Mouse (Mus musculus): ENCODE data around the gene Pltp. TPM values are rescaled to one million over a fixed set of nuclear protein-coding genes. Genes with fewer than 3 reads are reported as not detected.
"Not testable (repeated sequence)": the region's sequence is repeated elsewhere in the genome, so short reads cannot be mapped to it uniquely, and the experiment has no call there.

The Pltp gene
- total RNA-seq, 2 experiments from 2014 or later = 86.5 to 92.3 TPM

DNA sequence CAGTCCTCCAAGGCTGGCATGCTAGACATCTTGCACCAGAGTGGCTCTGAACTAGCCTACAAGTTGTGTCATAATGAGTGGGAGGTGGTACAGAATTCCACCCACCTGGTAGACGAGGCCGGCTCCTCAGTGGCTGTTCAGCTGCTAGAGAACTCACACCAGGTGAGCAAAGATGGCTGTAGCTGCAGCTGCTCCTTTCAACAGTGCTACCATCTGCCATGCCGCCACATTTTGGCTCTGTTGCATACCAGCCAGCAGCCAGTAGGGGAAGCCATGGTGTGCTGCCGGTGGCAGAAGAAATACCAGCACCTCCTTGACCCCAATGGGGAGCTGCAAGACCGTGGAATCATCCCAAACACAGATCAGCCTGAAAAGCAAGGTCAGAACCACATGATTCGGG lies 36.5 kb downstream of the Pltp start:
- DNase-seq (ENCODE audit: low spot score in 2 of 2) = no peak
- intact Hi-C loops (cut with DNase I) = no loop called here

DNA sequence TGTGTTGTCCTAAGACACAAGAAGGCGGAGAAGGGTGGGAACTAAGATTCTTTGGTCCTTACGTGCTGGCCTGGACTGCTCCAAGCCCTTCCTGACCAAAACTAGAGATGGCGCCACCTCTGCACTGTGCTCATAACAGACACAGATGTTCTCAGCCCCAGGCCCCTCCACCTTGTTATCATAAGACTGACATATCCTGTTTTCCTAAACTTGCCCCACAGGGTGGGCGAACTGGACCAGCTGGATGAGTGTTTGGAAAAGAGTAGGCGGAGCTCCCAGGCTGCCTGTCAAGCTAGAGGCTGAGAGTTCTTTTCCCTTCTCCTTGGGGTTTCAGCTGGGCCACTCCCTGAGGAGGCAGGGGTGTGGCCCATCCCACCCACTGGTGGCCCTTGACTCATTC lies 39.8 kb downstream of the Pltp start:
- intact Hi-C loops (cut with DNase I) = no loop called here
- no peak for DNase-seq (ENCODE audit: low spot score in 2 of 2)

DNA sequence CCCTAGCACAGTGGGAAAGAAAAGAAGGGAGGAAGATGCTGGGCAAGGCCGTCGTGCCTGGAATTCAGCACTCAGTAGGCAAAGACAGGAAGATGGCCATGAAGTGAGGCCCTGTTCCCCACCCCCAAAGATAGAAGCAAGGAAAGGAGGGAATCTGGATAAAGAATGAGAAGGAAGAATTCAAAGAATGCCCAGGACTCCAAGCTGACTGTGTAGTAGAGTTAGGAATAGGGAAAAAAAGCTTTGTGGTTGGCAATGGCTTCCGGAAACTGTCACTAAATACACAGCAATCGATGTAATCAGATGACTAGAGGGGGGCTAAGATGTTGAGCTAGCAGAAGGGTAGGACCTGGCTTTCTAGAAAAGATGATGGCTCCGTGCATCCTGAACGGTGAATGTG lies 40.3 kb downstream of the Pltp start:
- DNase-seq (ENCODE audit: low spot score in 2 of 2) = no peak
- intact Hi-C loops (cut with DNase I) = no loop called here

DNA sequence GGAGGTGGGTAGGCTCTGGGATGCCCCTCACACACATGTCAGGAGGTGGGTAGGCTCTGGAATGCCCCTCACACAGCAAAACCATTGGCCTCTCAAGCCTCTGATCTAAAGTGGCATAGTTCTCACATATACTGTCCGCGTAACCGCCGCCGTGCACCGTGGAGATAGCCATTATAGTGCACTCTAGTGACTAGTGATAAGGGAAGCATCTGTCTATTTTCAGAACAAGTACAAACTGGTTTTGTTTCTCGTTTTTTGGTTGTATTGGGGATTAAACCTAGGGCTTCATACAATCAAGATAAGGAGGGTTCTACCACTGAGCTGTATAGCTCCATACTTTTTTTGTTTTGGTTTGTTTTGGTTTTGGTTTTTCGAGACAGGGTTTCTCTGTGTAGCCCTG lies 41.7 kb downstream of the Pltp start:
- DNase-seq (ENCODE audit: low spot score in 2 of 2) = no peak
- intact Hi-C loops (cut with DNase I) = no loop called here

DNA sequence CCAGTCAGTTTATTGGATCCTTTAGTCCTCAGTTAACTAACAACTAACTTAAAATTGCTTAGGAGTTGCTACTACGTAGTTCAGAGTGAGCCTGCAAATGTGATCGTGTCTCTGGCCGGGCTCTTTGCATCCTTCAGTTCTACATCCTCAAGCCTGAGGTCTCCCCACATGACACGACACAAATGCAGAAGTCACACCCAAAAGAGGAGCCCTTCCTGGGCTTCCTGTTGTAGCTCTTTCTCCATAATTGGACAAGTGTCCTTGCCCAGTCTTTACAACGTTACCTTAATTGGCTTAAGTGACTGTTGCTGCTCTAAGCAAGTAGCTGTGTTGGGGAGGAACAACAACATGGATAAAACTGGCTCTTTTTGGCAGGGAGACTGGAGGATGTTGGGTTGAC lies 42.2 kb downstream of the Pltp start:
- intact Hi-C loops (cut with DNase I) = no loop called here
- no peak for DNase-seq (ENCODE audit: low spot score in 2 of 2)

DNA sequence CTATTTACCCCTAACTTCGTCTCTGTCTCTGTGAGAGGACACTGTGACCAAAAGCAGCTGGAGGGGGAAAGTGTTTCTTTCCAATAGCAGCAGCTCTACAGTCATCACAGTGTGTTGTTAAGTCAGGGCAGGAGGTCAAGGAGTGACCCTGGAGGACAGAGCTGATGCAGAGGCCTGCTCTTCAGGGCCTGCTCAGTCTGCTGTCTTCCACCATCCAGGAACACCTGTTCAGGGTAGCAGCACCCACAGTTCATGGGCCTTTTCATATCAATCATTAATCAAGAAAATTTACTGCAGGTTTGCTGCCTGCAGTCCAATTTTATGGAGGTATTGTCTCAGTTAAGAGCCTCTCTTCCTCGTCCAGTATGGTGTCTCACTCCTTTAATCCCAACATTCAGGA lies 44.0 kb downstream of the Pltp start:
- intact Hi-C loops (cut with DNase I) = no loop called here

DNA sequence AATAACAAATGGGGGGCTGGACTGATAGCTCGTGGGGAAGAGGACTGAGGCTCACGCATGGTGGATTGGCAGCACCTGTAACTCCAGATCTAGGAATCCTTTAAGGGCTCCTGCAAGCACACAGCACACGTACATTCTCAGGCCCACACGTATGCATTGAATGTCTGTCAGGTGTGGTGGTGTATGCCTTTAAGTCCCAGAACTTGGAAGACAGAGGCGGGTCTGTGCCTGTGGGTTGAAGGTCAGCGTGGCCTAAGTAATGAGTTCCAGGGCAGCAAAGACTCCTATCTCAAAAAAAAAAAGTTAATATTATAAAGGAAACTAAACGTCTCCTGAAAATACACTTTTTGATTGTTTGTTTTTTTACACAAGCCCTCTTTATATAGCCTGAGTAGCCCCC lies 50.9 kb downstream of the Pltp start:
- DNase-seq (ENCODE audit: low spot score in 2 of 2) = no peak

More for the DNA sequence above, 44.0 kb downstream of the Pltp start:
- no peak for DNase-seq (ENCODE audit: low spot score in 2 of 2)

DNA sequence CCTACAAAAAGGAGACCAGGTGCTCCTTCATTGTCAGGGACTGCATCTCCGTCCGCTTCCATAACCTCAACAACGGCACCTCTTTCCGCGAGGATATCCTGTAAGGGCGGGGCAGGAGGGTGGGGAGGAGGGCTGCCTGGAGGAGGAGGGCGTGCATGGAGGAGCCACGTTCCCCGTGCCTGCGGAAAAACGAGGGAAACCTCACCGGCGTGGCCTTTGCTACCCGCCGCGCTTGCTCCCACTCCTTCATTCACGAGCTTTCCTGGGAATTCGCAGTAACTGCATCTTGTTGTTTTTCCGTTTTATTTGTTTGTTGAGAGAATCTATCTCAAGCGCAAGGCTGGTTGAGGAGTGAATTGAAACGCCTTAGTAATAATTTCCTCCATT lies 52.2 kb downstream of the Pltp start:
- peak in 1 of 2 experiments; percentile 28 for DNase-seq (ENCODE audit: low spot score in 2 of 2)
- intact Hi-C loops (cut with DNase I) = no loop called here

More for the DNA sequence above, 50.9 kb downstream of the Pltp start:
- intact Hi-C loops (cut with DNase I) = no loop called here

DNA sequence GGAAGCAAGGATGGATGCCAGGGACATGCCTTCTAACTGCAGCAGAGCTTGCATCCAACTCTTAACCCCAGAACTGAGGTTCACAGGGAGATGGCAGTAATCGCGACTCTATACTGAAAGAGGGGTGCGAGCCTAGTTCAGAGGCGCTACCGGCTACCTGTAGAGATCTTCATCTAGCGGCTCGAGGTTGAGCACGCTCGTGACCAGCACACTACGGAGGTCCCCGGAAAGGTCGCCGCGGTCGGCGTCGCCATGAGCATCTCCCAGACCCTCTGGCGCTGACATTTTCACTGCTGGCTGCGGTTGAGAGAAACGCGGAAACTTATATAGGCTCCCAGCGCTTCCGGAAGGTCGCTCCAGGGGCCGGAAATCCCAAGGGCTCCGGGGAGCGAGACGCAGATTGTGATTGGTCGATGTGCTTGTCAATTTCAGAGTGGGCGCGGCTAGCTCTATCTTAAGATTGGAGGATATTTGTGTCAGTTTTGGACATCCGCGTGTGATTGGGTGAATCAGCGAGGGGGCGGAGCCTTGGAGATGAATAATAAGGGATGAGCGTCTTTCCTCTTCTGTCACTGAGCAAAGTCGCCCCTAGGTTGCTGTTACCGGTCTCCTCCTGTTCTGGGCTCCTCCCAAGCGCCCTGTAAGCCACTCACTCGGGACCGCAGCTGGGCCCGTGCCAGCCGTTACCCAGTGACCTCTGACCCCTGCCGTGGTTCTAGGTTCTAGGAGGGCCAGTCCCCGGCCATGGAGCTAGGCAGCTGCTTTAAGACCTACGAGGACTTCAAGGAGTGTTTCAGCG lies 52.8 kb downstream of the Pltp start, which contains the start of the genes Acot8 and Zswim3:
Acot8 (minus strand) TSS at position 350 of the 799 bp plus-strand sequence.
Zswim3 (plus strand) TSS at position 566 of the 799 bp plus-strand sequence.
- intact Hi-C loops (cut with DNase I) = no loop called here
- DNase-seq (ENCODE audit: low spot score in 2 of 2) = peak; percentile 99 to 100

DNA sequence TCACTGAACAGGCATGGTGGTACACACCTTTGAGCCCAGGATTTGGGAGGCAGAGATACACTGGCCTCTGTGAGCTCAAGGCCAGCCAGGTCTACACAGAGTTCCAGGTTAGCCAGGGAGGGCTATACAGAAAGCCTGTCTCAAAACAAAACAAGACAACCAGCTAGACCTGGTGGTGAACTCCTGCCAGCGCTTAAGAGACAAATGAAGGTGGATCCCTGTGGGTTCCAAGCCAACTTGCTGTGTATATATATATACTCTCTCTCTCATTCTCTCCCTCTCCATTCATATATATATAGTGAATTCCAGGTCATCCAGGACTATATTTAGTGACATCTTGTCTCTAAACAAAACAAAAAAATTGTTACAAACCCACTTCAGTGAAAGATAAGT lies 53.6 kb downstream of the Pltp start:
- intact Hi-C loops (cut with DNase I) = no loop called here
- no peak for DNase-seq (ENCODE audit: low spot score in 2 of 2)

DNA sequence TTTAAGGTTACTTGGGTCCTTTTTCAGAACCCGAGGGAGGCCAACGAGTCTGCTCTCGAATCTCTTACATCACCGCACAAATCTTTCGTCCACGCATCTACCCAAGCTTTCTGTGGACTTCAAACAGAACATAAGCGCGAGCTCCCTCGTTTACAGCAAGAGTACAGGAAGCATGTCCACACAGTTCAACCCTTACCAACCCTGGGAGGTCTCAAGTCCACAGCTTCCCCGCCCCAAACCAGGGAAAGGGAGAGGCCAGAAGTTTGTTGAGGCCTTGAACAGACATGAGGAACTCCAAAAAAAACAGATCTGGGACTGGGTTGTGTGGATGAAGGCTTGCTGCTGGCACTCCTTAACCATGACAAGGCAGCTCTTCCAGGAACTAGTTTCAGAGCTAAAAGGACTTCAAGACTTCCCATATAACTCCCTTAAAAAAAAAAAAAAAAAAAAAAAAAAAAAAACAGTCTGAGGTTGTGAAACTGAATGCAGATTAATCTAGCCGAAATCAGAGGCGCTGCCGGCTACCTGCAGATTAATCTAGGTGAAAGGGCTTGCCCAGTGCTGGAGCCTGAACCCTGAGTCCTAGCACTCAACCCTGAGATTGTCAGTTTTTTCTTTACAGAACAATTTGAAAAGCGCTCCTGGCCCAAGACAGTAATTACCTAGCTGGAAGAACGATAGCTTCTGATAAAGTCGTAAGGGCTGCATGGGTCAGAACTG lies 54.1 kb downstream of the Pltp start:
- intact Hi-C loops (cut with DNase I) = no loop called here
- no peak for DNase-seq (ENCODE audit: low spot score in 2 of 2)

DNA sequence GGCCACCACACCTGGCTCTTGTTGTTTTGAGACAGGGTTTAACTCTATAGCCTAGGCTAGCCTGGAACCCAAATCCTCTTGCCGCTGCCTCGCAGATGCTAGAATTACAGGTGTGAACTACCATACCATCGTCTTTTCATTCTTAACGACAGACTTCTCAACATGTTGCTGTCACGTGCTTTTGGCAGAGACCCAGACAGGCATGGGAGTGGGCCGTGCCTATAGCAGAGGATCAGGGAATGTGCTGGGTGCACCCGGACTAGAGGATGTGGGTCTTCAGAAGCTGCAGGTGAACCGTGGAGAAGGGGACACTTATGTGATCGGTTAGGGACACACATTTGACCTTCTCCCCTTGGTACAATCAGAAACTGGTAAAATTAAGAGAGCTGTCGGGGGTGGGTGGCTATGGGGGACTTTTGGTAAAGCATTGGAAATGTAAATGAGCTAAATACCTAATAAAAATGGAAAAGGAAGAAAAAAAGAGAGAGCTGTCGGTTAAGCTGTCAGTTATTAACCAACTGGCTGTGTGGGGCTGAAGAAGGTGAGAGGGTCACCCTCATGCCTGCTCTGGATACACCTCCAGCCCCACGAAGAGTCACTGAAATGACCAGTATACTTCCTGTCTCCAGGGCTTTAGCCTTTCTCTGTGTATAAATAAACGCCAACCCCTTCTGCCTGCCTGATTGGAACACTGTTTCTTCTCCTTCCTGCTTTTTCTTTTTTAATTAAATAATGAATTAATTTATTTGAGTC lies 57.1 kb downstream of the Pltp start:
- intact Hi-C loops (cut with DNase I) = no loop called here
- DNase-seq (ENCODE audit: low spot score in 2 of 2) = no peak

DNA sequence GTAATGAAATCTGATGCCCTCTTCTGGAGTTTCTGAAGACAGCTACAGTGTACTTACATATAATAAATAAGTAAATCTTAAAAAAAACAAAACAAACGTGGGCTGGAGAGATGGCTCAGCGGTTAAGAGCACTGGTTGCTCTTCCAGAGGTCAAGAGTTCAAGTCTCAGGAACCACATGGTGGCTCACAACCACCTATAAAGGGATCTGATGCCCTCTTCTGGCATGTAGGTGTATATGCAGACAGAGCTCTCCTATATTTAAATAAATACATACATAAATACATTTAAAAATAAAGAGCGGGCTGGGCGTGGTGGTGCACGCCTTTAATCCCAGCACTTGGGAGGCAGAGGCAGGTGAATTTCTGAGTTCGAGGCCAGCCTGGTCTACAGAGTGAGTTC lies 59.0 kb downstream of the Pltp start:
- DNase-seq (ENCODE audit: low spot score in 2 of 2); intact Hi-C loops (cut with DNase I): not testable (repeated sequence)

DNA sequence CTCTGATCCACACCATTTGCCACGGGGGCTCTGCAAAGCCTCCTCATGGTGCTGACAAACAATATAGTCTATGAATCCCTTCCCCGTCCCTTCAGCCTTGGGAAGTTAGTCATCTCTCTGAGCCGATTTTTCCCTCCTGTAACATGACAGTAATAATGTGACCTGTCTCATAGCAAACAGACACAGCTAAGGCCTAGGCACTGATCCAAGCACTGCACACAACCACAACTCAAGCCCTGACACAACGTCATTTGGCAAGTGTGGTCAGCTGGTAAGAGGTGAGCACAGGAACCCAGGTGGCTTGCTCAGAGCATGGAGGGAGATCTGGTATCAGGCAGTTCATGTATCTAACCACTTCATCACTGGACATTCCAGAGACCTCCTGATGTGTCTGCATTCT lies 61.6 kb downstream of the Pltp start:
- DNase-seq (ENCODE audit: low spot score in 2 of 2) = no peak
- intact Hi-C loops (cut with DNase I) = no loop called here

DNA sequence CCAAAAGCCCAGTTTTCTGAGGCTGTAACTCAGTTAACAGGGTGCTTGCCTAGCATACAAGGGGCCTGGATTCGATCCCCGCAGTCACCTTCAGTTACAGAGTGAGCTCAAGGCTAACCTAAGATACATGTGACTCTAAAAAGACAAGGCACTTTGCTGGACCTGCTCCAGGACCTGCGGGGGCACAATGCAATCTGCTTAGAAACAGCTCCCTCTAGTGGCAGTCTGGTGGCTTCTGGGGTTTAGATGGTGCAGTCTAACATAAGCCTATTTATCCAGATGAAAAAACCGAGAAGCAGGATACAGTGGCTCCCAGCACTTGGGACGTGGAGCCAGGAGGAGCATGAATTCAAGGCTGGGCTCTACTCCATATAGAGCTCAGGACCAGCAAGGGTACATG lies 63.2 kb downstream of the Pltp start:
- peak; percentile 87 to 94 for DNase-seq (ENCODE audit: low spot score in 2 of 2)
- intact Hi-C loops (cut with DNase I) = no loop called here

DNA sequence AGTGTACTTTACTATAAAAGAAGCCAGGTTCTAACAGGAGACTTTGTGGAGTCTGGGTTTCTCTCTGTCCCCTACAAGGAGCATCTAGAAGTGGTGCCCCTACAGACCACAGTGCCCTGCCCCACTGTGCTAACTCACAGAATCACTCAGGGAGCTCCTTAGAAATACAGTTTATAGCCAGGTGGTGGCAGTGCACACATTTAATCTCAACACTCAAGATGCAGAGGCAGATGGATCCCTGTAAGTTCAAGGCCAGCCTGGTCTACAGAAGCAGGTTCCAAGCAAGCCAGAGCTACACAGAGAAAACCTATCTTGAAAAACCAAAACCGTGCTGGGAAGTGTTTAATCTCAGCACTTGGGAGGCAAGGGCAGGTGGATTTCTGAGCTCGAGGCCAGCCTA lies 63.7 kb downstream of the Pltp start:
- peak; percentile 16 to 46 for DNase-seq (ENCODE audit: low spot score in 2 of 2)
- intact Hi-C loops (cut with DNase I) = no loop called here

DNA sequence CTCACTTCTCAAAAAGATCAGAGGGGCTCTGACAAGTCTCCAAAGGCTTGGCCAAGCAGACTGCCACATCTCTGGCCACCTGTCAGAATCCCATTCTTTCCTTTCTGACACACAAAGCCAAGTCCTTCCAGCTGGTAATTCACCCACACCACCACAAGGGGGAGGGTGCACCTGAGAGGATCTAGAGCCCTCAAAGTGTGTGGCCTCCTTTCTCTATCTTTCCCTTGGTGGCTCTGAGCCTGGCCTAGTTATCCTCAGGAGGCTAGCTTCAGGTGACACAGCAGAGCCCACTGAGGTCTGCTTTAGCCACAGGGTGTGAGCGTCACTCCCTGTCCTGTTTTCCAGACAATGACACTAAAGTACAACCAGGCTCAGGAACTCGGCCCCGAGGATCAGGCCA lies 64.3 kb downstream of the Pltp start:
- DNase-seq (ENCODE audit: low spot score in 2 of 2) = peak; percentile 61
- intact Hi-C loops (cut with DNase I) = no loop called here

DNA sequence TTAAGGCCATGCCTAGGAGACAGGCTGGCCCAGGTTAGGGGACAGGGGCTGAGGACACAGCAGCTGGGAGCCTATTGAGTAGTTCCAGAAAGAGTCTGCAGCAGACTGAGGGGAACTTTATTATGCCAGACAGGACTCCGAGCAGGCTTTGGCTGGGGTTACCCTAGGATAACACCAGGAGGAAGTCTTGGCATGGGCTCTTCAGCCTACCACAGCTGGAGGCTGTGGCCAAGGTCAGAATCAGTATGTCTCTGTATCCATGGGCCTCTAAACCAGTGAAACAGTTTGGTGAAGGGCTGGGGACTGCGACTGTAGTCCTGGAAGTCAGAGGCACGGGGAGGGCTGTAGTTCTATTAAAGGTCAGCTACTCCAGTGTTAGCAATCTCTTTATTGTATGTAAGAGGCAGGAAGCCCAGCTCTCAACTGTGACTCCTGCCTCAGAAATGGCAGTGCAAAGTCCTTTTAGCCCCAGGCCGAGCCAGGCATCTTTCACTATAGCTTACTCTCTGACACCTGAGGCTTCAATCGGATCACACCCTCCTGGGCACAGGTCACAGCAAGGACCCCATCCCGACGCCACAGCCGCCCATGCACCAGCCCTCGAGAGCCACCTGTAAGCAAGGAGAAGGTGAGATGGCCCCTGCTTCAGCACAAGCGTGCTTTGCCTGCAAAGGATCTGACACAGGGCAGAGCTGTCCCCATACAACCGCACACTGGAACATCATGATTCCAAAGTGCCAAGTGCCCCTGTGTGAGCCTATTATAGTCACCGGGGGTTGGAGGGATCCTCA lies 64.9 kb downstream of the Pltp start:
- intact Hi-C loops (cut with DNase I) = no loop called here
- no peak for DNase-seq (ENCODE audit: low spot score in 2 of 2)

DNA sequence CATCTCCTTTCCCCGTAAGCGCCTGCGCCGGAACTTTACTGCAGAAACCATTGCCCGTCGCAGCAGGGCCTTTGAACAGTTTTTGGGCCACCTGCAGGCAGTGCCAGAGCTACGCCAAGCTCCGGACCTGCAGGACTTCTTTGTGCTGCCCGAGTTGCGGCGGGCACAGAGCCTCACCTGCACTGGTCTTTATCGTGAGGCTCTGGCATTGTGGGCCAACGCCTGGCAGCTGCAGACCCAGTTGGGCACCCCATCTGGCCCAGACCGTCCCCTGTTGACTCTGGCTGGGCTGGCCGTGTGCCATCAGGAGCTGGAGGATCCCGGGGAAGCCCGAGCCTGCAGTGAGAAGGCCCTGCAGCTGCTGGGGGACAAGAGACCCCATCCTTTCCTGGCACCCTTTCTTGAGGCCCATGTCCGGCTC lies 65.7 kb downstream of the Pltp start:
- no peak for DNase-seq (ENCODE audit: low spot score in 2 of 2)
- intact Hi-C loops (cut with DNase I) = no loop called here

Data from left cerebral cortex, postnatal 14 days (tissue).